Mouse (Mus musculus) thymus, postnatal 10 days (tissue): ENCODE data around the gene Ak4.
"Not testable (repeated sequence)": the region's sequence is repeated elsewhere in the genome, so short reads cannot be mapped to it uniquely, and the experiment has no call there.

Experiments used
- DNase-seq, 2 experiments: peaks; one replicate each; pipeline ENCODE4 v3.0.0; 2021; ENCODE audit warnings: low spot score in 2 of 2

Gene Ak4

GRCm38 (mm10) chr4:101419151-101419910, at the start of gene Ak4:
Ak4 (plus strand) TSS chr4:101419277.
- DNase-seq, result peak; percentile 22 to 25

DNA sequence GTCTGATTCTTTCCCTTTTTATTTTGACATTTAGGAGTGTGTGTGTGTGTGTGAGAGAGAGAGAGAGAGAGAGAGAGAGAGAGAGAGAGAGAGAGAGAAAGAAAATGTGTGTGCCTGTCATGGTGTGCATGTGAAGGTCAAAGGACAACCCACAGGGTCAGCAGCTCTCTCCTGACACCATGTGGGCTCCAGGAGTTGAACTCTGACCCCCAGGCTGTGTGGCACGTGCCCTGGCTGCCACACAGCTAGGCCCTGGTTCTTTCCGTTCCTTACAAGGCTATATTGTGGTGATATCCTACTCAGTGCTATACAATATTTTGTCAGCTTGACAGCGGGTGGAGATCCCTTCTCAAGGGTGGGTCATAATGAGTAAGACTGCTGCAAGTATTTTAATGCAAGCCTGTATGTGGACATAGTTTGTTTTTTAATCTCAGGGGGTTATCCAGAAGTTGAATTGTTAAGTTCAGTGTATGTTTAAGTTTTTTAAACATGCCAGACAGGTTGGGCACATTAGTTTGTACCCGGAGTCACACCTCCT, 49.3 kb upstream of the Ak4 start:
- DNase-seq, result no peak

DNA sequence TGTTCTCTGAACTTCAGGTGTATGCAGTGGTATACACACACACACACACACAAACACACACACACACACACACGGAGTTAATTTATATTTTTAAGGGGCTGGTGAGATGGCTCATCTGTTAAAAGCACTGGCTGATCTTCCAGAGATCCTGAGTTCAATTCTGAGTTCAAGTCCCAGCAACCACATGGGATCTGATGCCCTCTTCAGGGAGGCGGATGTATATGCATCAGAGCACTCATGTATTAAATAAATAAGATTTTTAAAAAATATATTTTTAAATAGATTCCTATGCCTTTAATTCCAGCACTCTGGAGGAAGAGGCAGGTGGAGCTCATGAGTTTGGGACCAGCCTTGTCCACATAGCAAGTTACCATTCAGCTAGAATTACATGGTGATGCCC, 46.8 kb upstream of the Ak4 start:
- no peak for DNase-seq

GRCm38 (mm10) chr4:101372751-101373150, 46.3 kb upstream of the Ak4 start:
- DNase-seq, result no peak

- no peak for DNase-seq
Observed at GRCm38 (mm10) chr4:101374104-101374503, 45.0 kb upstream of the Ak4 start.

DNA sequence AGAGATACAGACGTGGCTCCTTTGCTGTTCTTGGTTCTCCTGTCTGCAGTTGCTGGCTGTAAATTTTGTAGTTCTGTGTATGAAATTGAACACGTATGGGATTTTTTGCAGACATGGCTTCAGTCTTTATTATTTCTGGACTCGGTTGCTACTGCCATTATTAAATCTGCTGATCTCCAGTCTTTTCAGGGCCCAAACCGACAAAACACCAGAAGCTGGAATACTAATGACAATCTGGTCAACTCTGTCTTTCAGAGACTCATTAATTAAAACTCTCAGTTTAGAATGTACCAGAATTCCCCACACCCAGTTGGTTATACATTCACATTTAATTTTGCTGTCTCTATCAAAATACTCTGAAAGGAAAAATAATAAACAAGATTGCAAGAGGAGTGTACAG, 42.2 kb upstream of the Ak4 start:
- no peak for DNase-seq

GRCm38 (mm10) chr4:101378241-101378640, 40.8 kb upstream of the Ak4 start:
- no peak for DNase-seq

- no peak for DNase-seq
Observed at GRCm38 (mm10) chr4:101378778-101379177, 40.3 kb upstream of the Ak4 start.

GRCm38 (mm10) chr4:101385002-101385401, 34.1 kb upstream of the Ak4 start:
- DNase-seq, result no peak

- no peak for DNase-seq
Observed at GRCm38 (mm10) chr4:101388246-101388645, 30.8 kb upstream of the Ak4 start.

DNA sequence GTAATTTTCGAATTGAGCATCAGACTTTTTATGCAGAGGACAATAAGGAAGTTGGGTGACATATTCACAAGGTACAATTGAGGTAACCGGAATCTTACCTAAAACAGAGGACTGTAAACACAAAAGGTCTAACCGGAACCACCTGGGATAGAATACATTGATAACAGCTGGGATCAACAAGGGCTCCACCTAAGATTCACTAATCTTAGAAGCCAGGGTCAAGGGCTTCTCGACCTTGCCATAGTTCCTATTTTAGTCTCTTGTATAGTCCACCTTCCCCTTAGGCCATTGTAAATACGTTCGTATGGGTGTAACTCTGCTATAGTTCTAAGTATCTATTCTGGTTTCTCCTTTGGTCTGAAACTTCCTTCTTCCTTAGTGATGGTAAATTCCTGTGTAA, 30.4 kb upstream of the Ak4 start:
- DNase-seq, result not testable (repeated sequence)

DNA sequence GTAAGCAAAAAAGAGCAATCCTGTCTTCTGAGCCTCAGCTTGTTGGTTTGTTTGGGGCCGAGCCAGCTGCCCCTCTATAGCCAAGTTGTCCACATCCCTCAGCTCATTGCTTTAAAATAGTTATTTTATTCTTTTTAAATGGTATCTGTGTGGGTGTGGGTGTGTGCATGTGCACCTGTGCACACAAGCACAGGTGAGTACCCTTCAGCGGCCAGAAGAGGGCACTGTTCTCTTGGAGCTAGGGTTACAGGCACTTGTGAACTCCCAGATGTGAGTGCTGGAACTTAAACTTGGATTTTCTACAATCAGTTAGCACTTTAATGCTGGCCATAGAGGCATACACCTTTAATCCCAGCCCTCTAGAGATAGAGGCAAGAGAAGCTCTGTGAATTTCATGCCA, 26.8 kb upstream of the Ak4 start:
- peak; percentile 22 to 63 for DNase-seq

DNA sequence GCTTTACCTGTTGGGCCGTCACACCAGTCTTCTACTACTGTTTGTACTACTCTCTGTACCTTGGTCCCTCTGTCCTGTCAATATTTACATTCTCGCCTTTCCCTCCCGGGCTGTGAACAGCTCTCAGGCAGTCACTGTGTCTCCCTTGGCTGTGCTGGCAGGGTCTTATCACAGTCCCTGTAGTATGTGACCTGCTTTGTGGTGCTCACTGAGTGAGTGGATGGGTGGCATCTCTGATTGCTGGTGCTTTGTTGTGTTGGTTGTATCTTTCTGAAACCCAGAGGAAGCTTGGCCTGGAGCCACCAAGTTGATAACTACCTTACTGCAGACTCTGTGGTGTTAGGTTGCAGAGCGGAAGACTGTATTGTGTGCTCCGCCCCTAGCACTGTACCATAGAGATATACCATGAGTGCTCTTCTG, 25.8 kb upstream of the Ak4 start:
- DNase-seq, result no peak

- DNase-seq, result no peak
Observed at GRCm38 (mm10) chr4:101395021-101395533, 24.0 kb upstream of the Ak4 start.

- no peak for DNase-seq
Observed at GRCm38 (mm10) chr4:101400025-101400594, 19.0 kb upstream of the Ak4 start.

GRCm38 (mm10) chr4:101401945-101402344, 17.1 kb upstream of the Ak4 start:
- no peak for DNase-seq

GRCm38 (mm10) chr4:101404863-101405262, 14.2 kb upstream of the Ak4 start:
- DNase-seq, result no peak

- DNase-seq, result no peak
Observed at GRCm38 (mm10) chr4:101406411-101407196, 12.5 kb upstream of the Ak4 start.

DNA sequence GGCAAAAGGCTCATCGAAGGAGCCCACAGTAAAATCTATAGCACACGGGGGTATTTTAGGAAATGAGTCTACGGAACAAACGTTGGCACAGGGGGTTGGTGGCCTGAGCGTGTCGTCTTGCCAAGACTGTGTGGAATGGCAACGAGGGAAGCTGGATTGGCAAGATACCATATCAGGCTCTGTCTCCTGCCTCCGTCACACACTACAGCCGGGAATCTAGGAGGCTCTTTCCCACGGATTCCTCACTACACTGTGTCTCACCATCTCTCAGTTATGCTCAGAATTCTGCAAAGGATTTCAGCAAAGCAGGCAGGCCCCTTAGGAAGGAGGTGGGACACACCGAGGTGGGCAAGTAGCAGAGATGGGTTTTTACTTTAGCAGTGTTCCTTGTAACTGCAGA, 2.1 kb upstream of the Ak4 start:
- no peak for DNase-seq

DNA sequence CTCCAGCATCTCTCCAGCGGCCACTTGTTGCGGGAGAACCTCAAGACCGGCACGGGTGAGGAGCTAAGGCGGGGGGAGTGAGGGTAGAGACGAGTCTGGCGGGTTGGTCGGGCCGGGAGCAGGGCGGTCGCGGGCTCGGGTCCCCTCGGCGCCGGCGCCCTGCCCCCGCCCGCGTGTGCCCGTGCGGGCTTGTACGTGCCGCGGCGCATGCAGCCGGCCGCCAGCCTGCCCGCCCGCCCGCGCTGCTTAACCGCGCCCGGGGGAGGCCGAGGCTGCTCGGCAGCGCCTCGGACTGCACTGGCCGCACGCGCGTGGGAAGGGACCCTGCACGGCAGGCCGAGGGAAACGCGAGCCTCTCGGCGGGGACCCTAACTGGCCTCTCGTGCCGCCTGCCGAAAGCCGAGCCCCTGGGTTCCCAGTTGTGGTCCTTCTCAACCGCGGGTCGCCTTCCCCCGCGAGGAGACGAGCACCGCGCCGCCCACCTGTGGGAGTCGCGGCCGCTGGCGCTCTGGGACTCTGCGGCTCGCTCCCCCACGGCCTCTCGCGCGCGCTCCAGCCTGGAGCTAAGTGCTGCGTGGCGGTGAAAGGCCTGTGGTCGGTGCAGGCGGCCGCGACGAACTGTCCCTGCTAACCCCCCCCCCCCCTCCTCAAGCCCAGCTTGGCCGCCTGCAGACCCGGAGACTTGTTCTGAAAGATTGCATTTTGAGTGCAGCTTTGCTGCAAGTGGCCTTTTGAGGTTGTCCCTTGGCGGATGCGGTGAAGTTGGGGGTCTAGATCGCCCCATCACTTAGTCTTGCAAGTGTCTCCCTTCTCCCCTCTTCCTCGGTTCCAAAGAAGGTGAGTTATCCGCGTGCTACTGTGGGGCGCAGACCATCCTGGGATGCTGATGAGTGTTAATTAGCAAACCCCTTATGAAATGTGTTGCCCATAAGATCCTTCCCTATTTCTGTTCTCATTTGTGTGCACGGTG, 1.1 kb downstream of the Ak4 start:
- DNase-seq, result peak in 1 of 2 experiments; percentile 11

DNA sequence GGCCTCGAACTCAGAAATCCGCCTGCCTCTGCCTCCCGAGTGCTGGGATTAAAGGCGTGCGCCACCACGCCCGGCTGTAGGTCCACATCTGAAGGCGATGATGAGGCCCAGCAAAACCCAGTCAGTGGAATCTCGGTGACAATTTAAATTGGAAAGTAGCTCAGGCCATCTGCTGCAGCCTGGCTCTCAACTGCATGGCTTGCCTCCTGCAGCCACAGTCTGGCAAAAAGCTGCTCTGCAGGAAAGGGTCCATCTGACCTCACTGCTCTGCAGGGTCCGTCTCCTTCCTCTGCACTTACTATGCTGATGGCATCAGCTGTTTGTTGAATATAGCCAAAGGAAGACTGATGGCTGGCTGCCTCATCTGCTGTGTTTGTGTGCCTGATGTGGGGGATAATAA, 3.9 kb downstream of the Ak4 start:
- no peak for DNase-seq
